Mouse (Mus musculus) limb, embryonic 10.5 days (tissue): ENCODE measurements at regions not wholly inside any gene's neighbourhood (a gene's known extent, or its start where the extent isn't known, plus 50 kb on each side); places are given as distances from the start of the nearest gene placed in this dataset.

Experiments used
- DNase-seq: peaks from one replicate; pipeline ENCODE4 v3.0.0-alpha.2; 2017; ENCODE audit warnings: low spot score
- H3K27ac ChIP-seq: fragments of 300-500 bp; sonication (generic); 2 replicates; pipeline ENCODE4 v1.5.1; 2016; ENCODE audit warnings: mild to moderate bottlenecking
- H3K27me3 ChIP-seq: fragments of 300-500 bp; sonication (generic); 2 replicates; pipeline ENCODE4 v1.6.1; 2016; ENCODE audit warnings: low read depth, mild to moderate bottlenecking; ENCODE audit not compliant: poor library complexity, severe bottlenecking
- H3K36me3 ChIP-seq: fragments of 300-500 bp; sonication (generic); 2 replicates; pipeline ENCODE4 v1.6.1; 2016; ENCODE audit warnings: mild to moderate bottlenecking, moderate library complexity
- H3K4me1 ChIP-seq: fragments of 300-500 bp; sonication (generic); 2 replicates; pipeline ENCODE4 v1.6.1; 2016
- H3K4me3 ChIP-seq: fragments of 300-500 bp; sonication (generic); 2 replicates; pipeline ENCODE4 v1.5.1; 2016; ENCODE audit warnings: mild to moderate bottlenecking, moderate library complexity
- H3K9me3 ChIP-seq: fragments of 300-500 bp; sonication (generic); replicated peaks from 2 replicates; pipeline ENCODE4 v1.6.1; 2016; ENCODE audit warnings: mild to moderate bottlenecking
- WGBS: fragments of 180-500 bp; shearing (Covaris S2); methylation state at CpG from one replicate; pipeline ENCODE4 v1.1.7; 2016; 5-methylcytosine and 5-hydroxymethylcytosine counted together

- 100% methylated on average over 2 of the region's 2 CpGs for WGBS
- no peak for DNase-seq
- Histone ChIP-seq H3K27ac (no peak overlapping the region), H3K9me3 (no peaks in the 10 kb centered on the region), H3K36me3 (no peaks in the 10 kb centered on the region), H3K4me3 (no peak overlapping the region), H3K4me1 (0 out of 2 replicates have a peak, but pooled peaks cover 3% of the 10 kb centered on the region), H3K27me3 (peaks cover 9% of the 10 kb centered on the region; the same call in 1 of the 2 replicates)
Measured at GRCm38 (mm10) chr1:14613232-14613894, 1479.8 kb downstream of the 4930444P10Rik start.

- whole genome bisulfite sequencing: 13% methylated on average over 2 of the region's 2 CpGs
- Histone ChIP-seq H3K36me3 (no peaks in the 10 kb centered on the region), H3K4me3 (no peak overlapping the region), H3K27me3 (no peaks in the 10 kb centered on the region), H3K9me3 (no peaks in the 10 kb centered on the region), H3K27ac (no peak overlapping the region), H3K4me1 (0 out of 2 replicates have a peak, but pooled peaks cover 3% of the 10 kb centered on the region)
- no peak for DNase-seq
Measured at GRCm38 (mm10) chr1:14609054-14609453, 1484.1 kb downstream of the 4930444P10Rik start.

GRCm38 (mm10) chr1:14595961-14596360, 1497.2 kb downstream of the 4930444P10Rik start:
- no peaks in the 10 kb centered on the region for H3K36me3 ChIP-seq
- DNase-seq: no peak
- no peak overlapping the region for H3K4me3 ChIP-seq
- H3K9me3 ChIP-seq: no peaks in the 10 kb centered on the region
- no peaks in the 10 kb centered on the region for H3K4me1 ChIP-seq
- H3K27me3 ChIP-seq: peaks cover 1% of the 10 kb centered on the region; the same call in 1 of the 2 replicates
- WGBS: 76% methylated on average over 1 of the region's 1 CpGs
- H3K27ac ChIP-seq: no peak overlapping the region

GRCm38 (mm10) chr1:14589905-14590304, 1503.2 kb downstream of the 4930444P10Rik start:
- Histone ChIP-seq H3K27ac (no peak overlapping the region), H3K9me3 (no peaks in the 10 kb centered on the region), H3K4me1 (no peaks in the 10 kb centered on the region), H3K27me3 (peaks cover 15% of the 10 kb centered on the region; the same call in 1 of the 2 replicates), H3K4me3 (no peak overlapping the region), H3K36me3 (no peaks in the 10 kb centered on the region)
- 93% methylated on average over 5 of the region's 5 CpGs for WGBS
- DNase-seq: no peak

GRCm38 (mm10) chr1:14579376-14579775, 1513.7 kb downstream of the 4930444P10Rik start:
- Histone ChIP-seq H3K4me1 (no peaks in the 10 kb centered on the region), H3K27me3 (peaks cover 65% of the 10 kb centered on the region), H3K9me3 (no peaks in the 10 kb centered on the region), H3K36me3 (no peaks in the 10 kb centered on the region), H3K27ac (no peak overlapping the region), H3K4me3 (no peak overlapping the region)
- DNase-seq: no peak
- WGBS: 86% methylated on average over 1 of the region's 1 CpGs

- Histone ChIP-seq H3K9me3 (no peaks in the 10 kb centered on the region), H3K27ac (no peak overlapping the region)
Measured at GRCm38 (mm10) chr1:14576263-14576662, 1516.9 kb downstream of the 4930444P10Rik start.

GRCm38 (mm10) chr1:14570562-14570981, 1522.6 kb downstream of the 4930444P10Rik start:
- Histone ChIP-seq H3K27ac (no peak overlapping the region), H3K9me3 (no peaks in the 10 kb centered on the region), H3K27me3 (peaks cover 75% of the 10 kb centered on the region), H3K4me3 (no peak overlapping the region), H3K36me3 (no peaks in the 10 kb centered on the region), H3K4me1 (peaks cover 15% of the 10 kb centered on the region)
- peak; percentile 38 for DNase-seq
- 21% methylated on average over 5 of the region's 5 CpGs for WGBS

More at GRCm38 (mm10) chr1:14576263-14576662, 1516.9 kb downstream of the 4930444P10Rik start:
- DNase-seq: no peak
- Histone ChIP-seq H3K27me3 (peaks cover 96% of the 10 kb centered on the region), H3K4me3 (no peak overlapping the region), H3K4me1 (no peaks in the 10 kb centered on the region), H3K36me3 (no peaks in the 10 kb centered on the region)
- 91% methylated on average over 1 of the region's 1 CpGs for WGBS

GRCm38 (mm10) chr1:14570113-14570512, 1523.0 kb downstream of the 4930444P10Rik start:
- Histone ChIP-seq H3K9me3 (no peaks in the 10 kb centered on the region), H3K36me3 (no peaks in the 10 kb centered on the region), H3K4me3 (no peak overlapping the region), H3K27ac (no peak overlapping the region), H3K4me1 (peaks cover 15% of the 10 kb centered on the region), H3K27me3 (peaks cover 75% of the 10 kb centered on the region)
- 45% methylated on average over 3 of the region's 3 CpGs for WGBS
- no peak for DNase-seq

GRCm38 (mm10) chr1:14567006-14567405, 1526.1 kb downstream of the 4930444P10Rik start:
- Histone ChIP-seq H3K9me3 (no peaks in the 10 kb centered on the region), H3K4me1 (peaks cover 15% of the 10 kb centered on the region), H3K27me3 (peaks cover 75% of the 10 kb centered on the region), H3K27ac (no peak overlapping the region), H3K4me3 (no peak overlapping the region), H3K36me3 (no peaks in the 10 kb centered on the region)
- peak; percentile 33 for DNase-seq
- WGBS: 20% methylated on average over 4 of the region's 4 CpGs

GRCm38 (mm10) chr1:14566386-14566785, 1526.7 kb downstream of the 4930444P10Rik start:
- Histone ChIP-seq H3K27me3 (peaks cover 75% of the 10 kb centered on the region), H3K4me3 (no peak overlapping the region), H3K27ac (no peak overlapping the region), H3K4me1 (peaks cover 15% of the 10 kb centered on the region), H3K36me3 (no peaks in the 10 kb centered on the region), H3K9me3 (no peaks in the 10 kb centered on the region)
- no peak for DNase-seq
- 76% methylated on average over 1 of the region's 1 CpGs for WGBS
